Mouse (Mus musculus) megakaryocyte, embryonic 14.5 days (primary cell): ENCODE results near the gene Camsap1. TPM values are rescaled to one million over a fixed set of nuclear protein-coding genes. Genes with fewer than 3 reads are reported as not detected.
A peak's percentile ranks its signal among the peaks of the same experiment; 100 is the strongest.

ENCODE experiments used
- H3K27me3 ChIP-seq: replicated peaks from 2 replicates; pipeline ENCODE3; 2012; ENCODE audit warnings: inconsistent platforms
- H3K36me3 ChIP-seq: replicated peaks from 2 replicates; pipeline ENCODE3; 2012; ENCODE audit warnings: low read length, inconsistent platforms, mixed read lengths
- H3K4me1 ChIP-seq: 2 replicates; pipeline ENCODE4 v1.6.1; 2012; ENCODE audit warnings: inconsistent platforms
- H3K4me3 ChIP-seq: replicated peaks from 2 replicates; pipeline ENCODE3; 2012; ENCODE audit warnings: moderate library complexity, mild to moderate bottlenecking, inconsistent platforms
- H3K9me3 ChIP-seq: 2 replicates; pipeline ENCODE4 v1.6.1; 2012; ENCODE audit warnings: inconsistent platforms
- FLI1 ChIP-seq: IDR thresholded peaks from 2 replicates; pipeline ENCODE4 v1.6.1; 2012; ENCODE audit warnings: low read length, inconsistent platforms, mixed read lengths
- GATA1 ChIP-seq: IDR thresholded peaks from 3 replicates; pipeline ENCODE4 v1.6.1; 2012; ENCODE audit warnings: mixed read lengths, low read length, inconsistent platforms, borderline replicate concordance
- polyA plus RNA-seq: library from polyadenylated mRNA; stranded (reverse); fragments of >175 nt; gene quantifications from 2 replicates; pipeline ENCODE4 v1.2.3, GENCODE M21; 2012; ENCODE audit warnings: low replicate concordance; ENCODE audit not compliant: insufficient read depth

Camsap1 gene
- 3.2 and 4.7 TPM in 2 replicates for polyA plus RNA-seq

- Histone ChIP-seq H3K27me3 (peaks cover 34% of the 10 kb centered on the region), H3K36me3 (peaks cover 7% of the 10 kb centered on the region), H3K4me1 (peaks cover 70% of the 10 kb centered on the region), H3K4me3 (peak within 1 kb of the TSS; percentile 91), H3K9me3 (no peaks in the 10 kb centered on the region)
- TF ChIP-seq GATA1 (no peak), FLI1 (no peak)
Measured at GRCm38 (mm10) chr2:25983159-25983907, at the start of gene Camsap1. Gene Camsap1 (minus strand): TSS chr2:25983282.

- H3K4me1 ChIP-seq: peaks cover 44% of the 10 kb centered on the region
- H3K27me3 ChIP-seq: peaks cover 48% of the 10 kb centered on the region
- H3K4me3 ChIP-seq: no peak overlapping the region
- H3K36me3 ChIP-seq: no peaks in the 10 kb centered on the region
- TF ChIP-seq GATA1 (no peak), FLI1 (no peak)
- H3K9me3 ChIP-seq: no peaks in the 10 kb centered on the region
Measured at GRCm38 (mm10) chr2:26030288-26030687, 47.2 kb upstream of the Camsap1 start.

- Histone ChIP-seq H3K4me1 (peaks cover 46% of the 10 kb centered on the region), H3K27me3 (peaks cover 15% of the 10 kb centered on the region), H3K9me3 (no peaks in the 10 kb centered on the region), H3K36me3 (no peaks in the 10 kb centered on the region), H3K4me3 (peak overlapping the region; percentile 65)
- TF ChIP-seq GATA1 (no peak), FLI1 (no peak)
Measured at GRCm38 (mm10) chr2:26024138-26025075, 41.3 kb upstream of the Camsap1 start.

GRCm38 (mm10) chr2:26022626-26023025, 39.5 kb upstream of the Camsap1 start:
- H3K27me3 ChIP-seq: peaks cover 4% of the 10 kb centered on the region
- peaks cover 8% of the 10 kb centered on the region for H3K36me3 ChIP-seq
- TF ChIP-seq GATA1 (no peak), FLI1 (no peak)
- H3K9me3 ChIP-seq: no peaks in the 10 kb centered on the region
- peaks cover 64% of the 10 kb centered on the region for H3K4me1 ChIP-seq
- H3K4me3 ChIP-seq: no peak overlapping the region

GRCm38 (mm10) chr2:26022258-26022565, 39.1 kb upstream of the Camsap1 start:
- TF ChIP-seq GATA1 (no peak), FLI1 (no peak)
- Histone ChIP-seq H3K4me1 (peaks cover 68% of the 10 kb centered on the region), H3K4me3 (peak overlapping the region; percentile 96), H3K9me3 (no peaks in the 10 kb centered on the region), H3K27me3 (peaks cover 2% of the 10 kb centered on the region), H3K36me3 (peaks cover 12% of the 10 kb centered on the region)

- peaks cover 73% of the 10 kb centered on the region for H3K4me1 ChIP-seq
- H3K36me3 ChIP-seq: peaks cover 17% of the 10 kb centered on the region
- no peaks in the 10 kb centered on the region for H3K9me3 ChIP-seq
- no peaks in the 10 kb centered on the region for H3K27me3 ChIP-seq
- TF ChIP-seq GATA1: no peak
- no peak for TF ChIP-seq FLI1
- H3K4me3 ChIP-seq: peak within 1 kb of the TSS; percentile 96
Measured at GRCm38 (mm10) chr2:26021561-26022257, 38.6 kb upstream of the Camsap1 start, which contains the start of gene Ubac1. Gene Ubac1 (minus strand): TSS chr2:26021747.

DNA sequence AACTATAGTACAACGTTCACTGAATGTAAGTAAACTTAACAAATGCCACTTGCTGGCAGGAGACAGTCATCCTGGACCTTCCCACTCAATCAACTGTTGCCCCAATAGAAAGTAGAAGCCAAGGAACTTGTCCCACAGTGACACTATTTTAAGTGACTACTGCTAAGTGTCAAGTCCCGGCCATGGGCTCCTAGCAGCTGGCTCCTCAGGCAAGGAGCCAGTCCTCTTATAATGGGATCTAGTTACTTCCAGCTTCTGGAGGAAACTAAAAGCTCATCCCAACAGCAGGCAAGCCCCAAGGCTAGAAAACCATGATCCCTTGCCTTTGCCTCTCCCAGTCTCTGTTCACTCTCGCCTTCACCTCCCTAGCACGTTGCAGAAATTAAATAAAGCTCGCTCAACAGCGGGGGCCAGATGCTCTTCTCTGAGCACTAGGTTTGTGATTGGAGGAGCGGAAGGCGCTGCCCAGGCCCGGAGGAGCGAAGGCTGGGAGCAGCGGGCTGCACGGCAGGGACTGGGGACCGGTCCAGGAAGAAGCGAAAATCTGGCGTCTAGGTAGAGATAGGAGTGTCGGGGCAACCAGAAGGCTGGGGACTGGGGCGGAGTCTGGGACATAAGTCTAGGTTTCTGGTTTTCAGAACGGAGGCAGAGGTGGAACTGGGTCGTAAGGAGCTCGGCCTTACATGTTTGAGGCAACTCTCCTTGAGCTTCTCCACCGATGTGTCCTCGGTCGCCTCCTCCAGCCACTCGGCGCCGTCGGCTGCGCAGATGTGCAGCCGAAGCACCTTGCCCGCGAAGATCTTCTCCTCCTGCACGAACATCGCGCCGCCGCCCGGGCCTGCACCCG, 37.9 kb upstream of the Camsap1 start:
- Histone ChIP-seq H3K36me3 (peaks cover 23% of the 10 kb centered on the region), H3K4me3 (peak overlapping the region; percentile 96), H3K27me3 (no peaks in the 10 kb centered on the region), H3K4me1 (peaks cover 67% of the 10 kb centered on the region), H3K9me3 (no peaks in the 10 kb centered on the region)
- TF ChIP-seq FLI1 (no peak), GATA1 (no peak)

GRCm38 (mm10) chr2:26019923-26020322, 36.8 kb upstream of the Camsap1 start:
- peaks cover 33% of the 10 kb centered on the region for H3K36me3 ChIP-seq
- no peaks in the 10 kb centered on the region for H3K9me3 ChIP-seq
- peaks cover 60% of the 10 kb centered on the region for H3K4me1 ChIP-seq
- TF ChIP-seq FLI1 (no peak), GATA1 (no peak)
- H3K27me3 ChIP-seq: no peaks in the 10 kb centered on the region
- peak overlapping the region; percentile 96 for H3K4me3 ChIP-seq

- Histone ChIP-seq H3K36me3 (peaks cover 59% of the 10 kb centered on the region), H3K27me3 (no peaks in the 10 kb centered on the region), H3K4me3 (no peak overlapping the region), H3K9me3 (no peaks in the 10 kb centered on the region), H3K4me1 (peaks cover 67% of the 10 kb centered on the region)
- TF ChIP-seq FLI1 (no peak), GATA1 (no peak)
Measured at GRCm38 (mm10) chr2:26017326-26017725, 34.2 kb upstream of the Camsap1 start.
